Mouse (Mus musculus) c-Kit-positive CD71-negative TER-119-negative erythroid progenitor cells, embryonic 14.5 days (primary cell): ENCODE data around the gene Fbxw8.
A peak's percentile ranks its signal among the peaks of the same experiment; 100 is the strongest.

Source experiments
- DNase-seq: peaks from one replicate; pipeline ENCODE4 v3.0.0-alpha.2; 2013; ENCODE audit warnings: low read depth

The Fbxw8 gene

GRCm38 (mm10) chr5:118073213-118073773 is 82.0 kb downstream of the Fbxw8 start:
- no peak for DNase-seq

GRCm38 (mm10) chr5:118071766-118072165 is 83.5 kb downstream of the Fbxw8 start:
- no peak for DNase-seq

GRCm38 (mm10) chr5:118069315-118069714 is 85.9 kb downstream of the Fbxw8 start:
- DNase-seq: peak; percentile 58

- DNase-seq: no peak
Measured at GRCm38 (mm10) chr5:118067984-118068494, 87.2 kb downstream of the Fbxw8 start.

- no peak for DNase-seq
Measured at GRCm38 (mm10) chr5:118067572-118067971, 87.7 kb downstream of the Fbxw8 start.

- DNase-seq: no peak
Measured at GRCm38 (mm10) chr5:118066828-118067227, 88.4 kb downstream of the Fbxw8 start.

- no peak for DNase-seq
Measured at GRCm38 (mm10) chr5:118065516-118066255, 89.6 kb downstream of the Fbxw8 start.

GRCm38 (mm10) chr5:118064284-118064901 is 90.9 kb downstream of the Fbxw8 start:
- no peak for DNase-seq

- DNase-seq: no peak
Measured at GRCm38 (mm10) chr5:118063181-118063621, 92.1 kb downstream of the Fbxw8 start.

- DNase-seq: no peak
Measured at GRCm38 (mm10) chr5:118061391-118061790, 93.9 kb downstream of the Fbxw8 start.

GRCm38 (mm10) chr5:118059646-118060045 is 95.6 kb downstream of the Fbxw8 start:
- no peak for DNase-seq

GRCm38 (mm10) chr5:118058858-118059257 is 96.4 kb downstream of the Fbxw8 start:
- DNase-seq: no peak

GRCm38 (mm10) chr5:118057508-118058111 is 97.7 kb downstream of the Fbxw8 start:
- DNase-seq: no peak

GRCm38 (mm10) chr5:118053205-118053604 is 102.1 kb downstream of the Fbxw8 start:
- DNase-seq: no peak

GRCm38 (mm10) chr5:118051981-118052662 is 103.1 kb downstream of the Fbxw8 start:
- no peak for DNase-seq

GRCm38 (mm10) chr5:118050743-118051142 is 104.5 kb downstream of the Fbxw8 start:
- no peak for DNase-seq

- DNase-seq: no peak
Measured at GRCm38 (mm10) chr5:118048928-118049327, 106.3 kb downstream of the Fbxw8 start.

GRCm38 (mm10) chr5:118048412-118048811 is 106.9 kb downstream of the Fbxw8 start:
- DNase-seq: no peak

GRCm38 (mm10) chr5:118047091-118047757 is 108.0 kb downstream of the Fbxw8 start:
- no peak for DNase-seq

GRCm38 (mm10) chr5:118045385-118045784 is 109.9 kb downstream of the Fbxw8 start:
- DNase-seq: no peak

GRCm38 (mm10) chr5:118044907-118045306 is 110.4 kb downstream of the Fbxw8 start:
- DNase-seq: no peak
